Mouse (Mus musculus) G1E-ER4 (cell line): Measurements from ENCODE around the gene Wnt9b. TPM values are rescaled to one million over a fixed set of nuclear protein-coding genes. Genes with fewer than 3 reads are reported as not detected.

Experiments
- GATA1 ChIP-seq: IDR thresholded peaks from one replicate; pipeline ENCODE4 v1.8.0; 2012; ENCODE audit warnings: low read length, inconsistent platforms
- polyA plus RNA-seq: library from polyadenylated mRNA; stranded (reverse); fragments of >175 nt; gene quantifications from 2 replicates; pipeline ENCODE4 v1.2.3, GENCODE M21; 2012

Gene Wnt9b
- polyA plus RNA-seq, 1 experiment = not detected

DNA sequence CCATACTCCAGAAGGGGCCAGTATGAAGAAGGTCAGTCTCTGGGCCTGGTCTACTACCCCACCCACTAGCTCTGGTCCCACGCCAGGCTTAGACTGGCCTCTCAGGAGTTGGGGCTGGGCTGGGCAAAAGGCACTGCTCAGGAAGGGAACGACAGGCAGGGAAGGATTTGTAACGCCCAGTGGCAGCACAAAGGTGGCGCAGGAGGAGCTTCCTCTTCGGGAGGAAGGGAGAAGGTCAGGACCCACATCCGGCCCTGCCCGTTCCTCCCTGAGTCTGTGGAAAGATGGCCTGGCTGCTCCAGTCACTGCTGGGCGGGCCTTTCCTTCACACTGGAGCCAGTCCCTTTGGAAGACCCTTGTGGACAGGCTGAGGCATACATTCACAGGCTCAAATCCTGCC, 42.6 kb downstream of the Wnt9b start:
- TF ChIP-seq GATA1 = no peak

DNA sequence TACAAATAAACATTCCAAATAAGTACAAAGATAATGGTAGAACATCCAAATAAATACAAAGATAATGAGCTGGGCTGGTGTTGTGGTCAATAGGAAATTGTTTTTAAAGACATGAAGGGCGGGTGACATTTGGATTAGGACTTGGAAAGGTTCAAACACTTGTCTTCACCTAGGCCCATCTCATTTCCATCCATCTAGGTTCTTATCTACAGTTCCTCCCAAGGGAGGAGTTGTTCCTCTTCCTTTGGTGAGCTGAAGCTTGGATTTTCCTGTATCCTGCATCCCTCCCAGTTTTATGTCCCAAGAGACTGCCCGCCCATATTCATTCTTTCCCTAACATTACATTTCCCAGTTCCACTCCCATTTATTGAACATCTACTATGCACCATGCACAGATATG, 51.4 kb downstream of the Wnt9b start:
- TF ChIP-seq GATA1 = no peak

DNA sequence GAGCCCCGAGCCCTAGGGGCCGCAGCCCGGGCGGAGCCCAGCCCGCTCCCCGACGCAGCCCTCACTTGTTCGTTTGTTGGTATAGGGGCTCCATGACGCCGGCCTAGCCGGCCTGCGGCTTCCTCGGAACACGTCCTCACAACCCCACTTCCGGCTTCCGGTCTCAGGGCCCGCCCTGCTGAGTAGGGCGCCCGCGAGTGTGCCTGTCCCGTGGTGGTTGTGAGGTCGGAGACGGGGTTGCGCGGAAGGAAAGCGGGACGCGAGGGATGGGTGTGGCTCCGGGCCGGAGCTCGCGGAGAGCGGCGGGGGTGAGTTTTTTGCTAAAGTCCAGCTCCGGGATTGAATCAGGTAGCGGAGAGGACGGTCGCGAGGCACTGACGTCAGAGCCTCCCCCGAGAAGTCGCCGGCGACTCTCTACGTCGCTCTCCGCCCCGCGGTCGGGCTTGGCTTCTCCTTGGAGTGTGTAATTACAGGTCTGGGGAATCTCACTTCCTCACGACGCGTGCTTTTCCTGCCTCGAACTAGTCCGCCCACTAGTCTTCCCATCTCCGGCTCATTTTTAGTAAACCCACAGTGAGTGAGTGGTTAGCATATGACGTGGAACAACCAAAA, 52.0 kb downstream of the Wnt9b start, which contains the start of gene Gosr2:
Gene Gosr2 (minus strand): TSS at position 334 of the 612 bp plus-strand sequence.
- TF ChIP-seq GATA1 = no peak

DNA sequence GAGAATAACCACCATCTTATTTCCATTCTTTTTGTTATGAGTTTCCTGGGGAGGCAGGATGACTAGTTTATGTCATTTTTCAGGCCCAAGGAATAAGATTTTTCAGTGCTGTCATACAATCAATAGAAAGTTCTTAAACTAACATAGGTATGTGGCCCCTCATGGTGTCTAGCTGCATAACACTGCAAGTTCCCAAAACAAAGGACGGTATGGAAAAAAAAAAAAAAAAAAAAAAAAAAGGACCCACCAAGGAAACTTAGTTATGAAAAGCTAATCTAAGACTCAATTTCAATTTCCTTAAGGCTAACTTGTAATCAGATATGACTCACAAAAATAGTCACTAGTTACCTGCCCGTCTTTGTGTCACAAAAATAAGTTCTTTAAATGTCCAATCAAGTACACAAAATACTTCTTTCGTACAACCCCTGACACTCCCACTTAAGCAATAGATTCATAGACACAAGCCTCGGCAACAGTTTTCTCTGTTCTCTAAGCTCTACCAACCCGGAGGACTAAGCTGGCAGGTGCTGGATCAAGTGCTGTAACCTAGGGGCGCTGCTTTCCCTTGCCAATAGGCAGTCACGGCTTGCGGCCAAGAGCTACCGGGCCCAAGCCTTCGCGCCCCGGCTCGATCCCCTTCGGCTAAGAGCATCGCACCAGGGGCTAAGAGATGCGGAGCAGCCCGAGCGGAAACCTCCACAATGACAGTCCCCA, 52.6 kb downstream of the Wnt9b start:
- no peak for TF ChIP-seq GATA1

DNA sequence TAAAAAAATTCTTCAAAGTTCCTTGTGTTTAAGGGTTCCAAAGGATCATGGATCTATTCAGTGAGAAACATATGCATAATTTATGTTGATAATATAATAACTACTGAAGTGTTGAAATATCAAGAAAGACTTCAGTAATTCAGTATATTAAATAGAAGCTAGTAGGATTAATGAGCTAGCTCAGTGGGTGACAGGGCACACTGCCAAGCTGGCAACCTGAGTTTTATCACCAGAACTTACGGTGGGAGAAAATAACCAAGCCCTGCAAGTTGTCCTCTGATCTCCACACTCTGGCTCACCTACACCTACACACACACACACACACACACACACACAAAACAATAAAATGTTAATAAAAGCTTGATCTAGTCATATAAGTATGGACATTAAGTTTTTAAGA, 56.4 kb downstream of the Wnt9b start:
- no peak for TF ChIP-seq GATA1

DNA sequence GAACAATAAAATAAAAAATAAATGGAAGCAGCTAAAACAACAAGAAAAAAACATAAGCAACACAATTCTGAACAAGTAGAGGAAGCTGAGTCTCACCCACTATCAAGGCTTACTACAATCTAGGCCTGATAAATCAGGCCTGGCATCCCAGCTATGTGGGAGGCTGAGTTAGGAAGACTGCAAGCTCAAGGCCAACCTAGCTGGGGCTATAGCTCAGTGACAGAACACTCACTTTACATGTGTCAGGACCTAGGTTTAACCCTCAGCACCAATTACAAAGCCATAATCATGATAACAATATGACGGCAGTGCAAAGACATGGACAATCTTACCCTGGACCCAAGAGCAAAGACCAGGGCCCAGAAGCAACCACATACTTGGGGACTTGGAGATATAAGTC, 58.6 kb downstream of the Wnt9b start:
- TF ChIP-seq GATA1 = no peak

DNA sequence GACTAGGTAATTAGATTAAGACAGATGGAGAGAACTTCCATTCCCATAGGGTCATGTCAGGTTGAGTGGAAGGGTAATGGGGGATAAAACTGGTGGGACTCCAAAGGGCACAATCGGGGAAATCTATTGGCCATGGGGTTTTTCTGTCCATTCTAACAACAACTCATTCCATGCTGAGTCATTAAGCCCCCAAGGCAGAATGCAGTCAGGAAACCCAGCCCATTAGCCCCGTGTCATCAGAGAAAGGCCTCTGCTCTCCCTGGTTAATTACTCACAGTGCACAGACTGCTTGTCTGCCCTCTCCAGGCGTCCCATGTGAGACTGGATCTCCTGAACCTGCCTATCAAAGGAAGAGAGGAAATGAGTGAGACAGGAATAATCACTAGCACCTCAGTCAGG, 60.6 kb downstream of the Wnt9b start:
- TF ChIP-seq GATA1 = no peak

DNA sequence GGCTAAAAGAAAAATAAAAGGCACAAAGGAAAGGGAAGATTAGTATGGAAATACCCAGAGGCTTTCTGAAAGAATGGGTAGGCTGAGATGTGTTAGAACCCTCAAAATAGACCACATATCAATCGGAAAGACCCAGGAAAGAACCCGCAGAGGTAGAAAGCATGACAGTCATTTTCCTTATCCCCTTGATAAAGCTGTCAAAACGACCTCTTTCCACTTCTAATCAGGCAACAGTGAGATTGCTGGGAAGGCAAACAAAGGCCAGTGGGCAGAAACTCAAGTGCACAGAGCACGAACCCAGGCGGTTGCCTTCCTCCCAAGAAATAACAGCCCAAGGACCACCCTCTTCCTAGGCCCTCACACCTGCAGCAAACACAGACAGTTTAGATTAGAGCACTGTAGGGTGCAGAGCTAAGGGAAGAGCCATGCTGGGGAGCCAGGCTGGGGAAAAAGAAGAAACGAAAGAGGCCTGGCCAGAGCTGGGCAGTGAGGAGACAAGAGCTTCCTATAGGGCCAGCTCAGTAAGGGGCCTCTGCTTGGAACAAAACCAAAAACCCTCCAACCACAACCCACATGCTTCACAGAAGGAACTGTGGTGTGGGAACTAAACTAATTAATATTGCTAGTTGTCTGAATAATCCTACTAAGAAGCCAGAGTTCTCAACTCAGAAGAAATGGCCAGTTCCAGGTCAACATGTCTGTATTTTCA, 61.2 kb downstream of the Wnt9b start:
- no peak for TF ChIP-seq GATA1

DNA sequence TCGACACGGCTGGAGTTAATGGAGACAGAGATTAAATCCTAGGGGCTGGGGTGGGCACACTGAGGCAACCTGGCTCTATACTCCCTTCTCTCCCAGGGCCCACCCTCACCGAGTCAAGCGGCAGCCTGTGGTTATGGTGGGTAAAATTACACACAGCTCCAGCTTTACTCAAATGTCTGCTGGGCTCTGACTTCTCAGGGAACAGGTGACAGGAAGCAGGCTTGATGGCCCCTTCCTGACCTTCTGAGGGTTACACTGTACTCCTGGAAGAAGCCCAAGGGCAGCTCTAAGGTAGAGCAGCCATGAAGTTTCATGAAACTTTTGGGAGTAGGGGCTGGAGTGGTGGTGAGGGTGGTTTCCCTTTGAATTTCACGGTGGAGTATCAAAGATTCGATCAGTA, 62.9 kb downstream of the Wnt9b start:
- no peak for TF ChIP-seq GATA1

DNA sequence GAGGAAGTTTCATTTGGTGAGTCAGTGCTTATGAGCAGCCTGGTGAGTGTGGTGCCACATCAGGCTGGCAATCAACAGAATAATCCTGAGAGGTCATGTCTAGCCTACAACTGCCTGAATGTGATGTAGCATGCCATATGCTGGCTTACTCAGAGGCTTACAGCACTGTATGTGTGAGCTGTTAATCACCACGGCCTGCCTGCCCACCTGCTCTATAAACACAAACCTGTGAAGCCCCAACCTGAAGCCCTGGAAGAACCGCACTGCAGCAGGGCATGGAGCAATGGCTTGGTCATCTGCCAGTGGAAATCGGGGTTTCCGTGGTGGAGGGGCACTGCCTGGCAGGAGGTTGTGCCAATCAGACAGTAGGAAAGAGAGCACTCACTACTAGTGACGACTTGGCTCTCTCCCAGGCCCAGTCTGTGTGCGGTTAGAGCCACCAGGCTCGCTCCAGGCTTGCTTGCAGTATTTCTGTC, 64.3 kb downstream of the Wnt9b start:
- no peak for TF ChIP-seq GATA1

DNA sequence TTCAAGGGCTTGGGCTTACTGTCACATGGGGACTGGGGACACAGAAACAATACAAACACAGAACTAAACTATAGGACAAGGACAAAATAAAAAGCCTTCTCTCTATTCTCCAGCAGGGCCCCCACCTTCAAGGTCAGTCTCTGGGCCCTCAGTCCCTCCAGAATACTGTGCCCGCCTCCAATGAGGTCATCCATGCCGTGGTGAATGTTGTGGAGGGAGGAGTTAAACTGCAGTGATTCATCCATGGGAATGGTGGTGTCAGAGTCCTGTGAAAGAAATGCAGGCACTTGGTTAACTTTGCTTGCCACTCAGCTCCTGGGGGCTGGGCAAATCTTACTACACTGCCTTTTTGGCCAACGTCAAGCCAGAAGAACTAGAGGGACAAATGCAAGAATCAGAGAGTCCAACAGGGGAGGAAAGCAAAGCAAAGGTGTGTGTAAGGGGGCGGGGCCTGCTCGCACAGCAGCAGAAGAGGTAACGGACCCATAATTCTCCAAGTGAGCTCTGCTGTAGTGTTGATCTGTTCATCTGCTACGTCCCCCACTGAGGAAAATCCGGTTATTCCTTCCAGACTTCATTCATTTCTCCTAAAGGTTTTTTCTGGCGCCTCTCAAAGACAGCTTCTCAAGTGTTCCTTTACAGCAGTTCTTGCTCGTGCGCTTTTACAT, 65.8 kb downstream of the Wnt9b start:
- TF ChIP-seq GATA1 = no peak

Other genes starting within 250 kb of the Wnt9b start
- not detected in 2 replicates for gene Lrrc37a, start 245.2 kb downstream of the Wnt9b start, polyA plus RNA-seq
- gene Gm884, start 128.7 kb downstream of the Wnt9b start, polyA plus RNA-seq = not detected in 2 replicates
- gene Lyzl6, start 110.9 kb downstream of the Wnt9b start, polyA plus RNA-seq = not detected in 2 replicates
- gene Rprml, start 100.3 kb downstream of the Wnt9b start, polyA plus RNA-seq = not detected in 2 replicates
- gene Gosr2, start 51.9 kb downstream of the Wnt9b start, polyA plus RNA-seq = 7.6 and 15.4 TPM in 2 replicates
- gene Wnt3, start 24.3 kb upstream of the Wnt9b start, polyA plus RNA-seq = not detected in 2 replicates
- 3.0 and 5.2 TPM in 2 replicates for gene Nsf, start 204.2 kb upstream of the Wnt9b start, polyA plus RNA-seq
- 4.9 and 5.2 TPM in 2 replicates for gene Arf2, start 216.9 kb upstream of the Wnt9b start, polyA plus RNA-seq